Mouse (Mus musculus) layer of hippocampus, adult 11-12 months (tissue): ENCODE results near the gene Atxn7l3.

Experiments used
- DNase-seq: peaks from one replicate; pipeline ENCODE4 v3.0.0; 2022; ENCODE audit warnings: low spot score

Atxn7l3 gene

DNA sequence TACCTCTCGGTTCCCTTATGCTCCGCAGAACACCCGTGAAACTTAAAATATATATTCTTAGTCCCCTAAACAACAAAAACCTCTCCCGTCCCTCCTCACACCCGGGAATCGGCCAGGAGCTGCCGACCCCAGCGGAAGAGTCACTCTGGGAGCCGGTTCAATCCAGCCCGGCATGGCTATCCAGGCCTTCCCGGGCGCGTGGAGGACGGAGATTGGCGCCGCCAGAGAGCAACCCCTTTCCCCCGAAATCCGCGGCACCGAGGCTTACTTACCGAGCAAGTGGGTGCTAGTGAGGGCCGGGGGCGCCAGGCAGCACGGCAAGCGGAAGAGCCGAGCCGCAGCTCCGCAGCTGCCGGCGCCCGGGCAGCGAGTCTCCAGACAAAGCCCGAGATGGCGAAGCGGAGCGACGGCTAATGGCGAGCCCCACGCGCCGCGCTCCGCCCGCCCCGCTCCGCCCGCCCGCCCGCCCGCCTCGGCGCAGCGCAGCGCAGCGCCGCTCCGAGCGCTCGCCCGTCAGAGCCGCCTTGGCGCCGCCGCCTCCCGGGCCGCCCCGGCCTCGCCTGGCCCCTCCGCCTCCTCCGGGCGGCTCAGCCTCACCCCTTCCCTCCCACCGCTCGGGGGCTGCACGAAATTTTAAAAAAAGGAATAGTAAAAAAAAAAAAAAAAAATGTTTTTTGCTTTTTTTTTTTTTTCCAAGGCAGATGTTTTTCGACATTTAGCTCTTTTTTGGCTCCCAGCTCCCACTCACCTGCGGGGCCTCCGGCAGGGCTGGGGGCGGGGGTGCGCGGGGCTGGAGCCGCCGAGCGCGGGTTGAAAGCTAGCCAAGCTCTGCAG lies 22.4 kb upstream of the Atxn7l3 start:
- peak; percentile 48 for DNase-seq

DNA sequence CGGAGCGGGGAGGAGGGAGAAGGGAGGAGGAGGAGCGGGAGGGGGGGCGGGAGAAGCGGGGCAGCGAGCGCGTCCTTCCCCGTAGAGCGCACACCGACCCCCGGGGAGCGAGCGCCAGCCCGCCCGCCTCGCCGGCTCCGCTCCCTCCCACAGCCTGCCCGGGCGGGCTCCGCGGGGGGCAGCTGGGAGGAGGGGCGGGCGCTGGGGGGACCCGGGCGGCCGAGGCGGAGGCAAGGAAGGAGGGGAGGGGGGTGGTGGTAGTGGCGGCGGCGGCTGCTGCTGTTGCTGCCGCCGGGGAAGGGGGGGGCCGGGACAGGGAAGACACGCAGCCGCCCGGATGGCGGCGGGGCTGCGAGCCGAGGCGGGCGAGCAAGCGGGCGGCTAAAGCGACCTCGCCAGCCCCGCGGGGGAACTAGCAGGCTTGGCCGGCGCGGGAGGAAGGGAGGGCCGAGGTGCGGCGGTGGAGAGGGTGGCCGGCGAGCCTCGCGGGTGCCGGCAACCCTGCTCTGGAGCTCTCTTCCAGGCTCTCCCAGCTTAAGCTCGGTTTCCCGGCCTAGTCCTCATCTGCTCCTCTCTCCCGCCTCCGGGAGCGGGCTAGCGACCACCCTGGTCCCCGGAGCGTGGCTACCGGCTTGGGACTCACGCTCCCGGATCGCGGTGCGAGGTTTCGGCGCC lies 21.6 kb upstream of the Atxn7l3 start:
- peak; percentile 54 for DNase-seq

DNA sequence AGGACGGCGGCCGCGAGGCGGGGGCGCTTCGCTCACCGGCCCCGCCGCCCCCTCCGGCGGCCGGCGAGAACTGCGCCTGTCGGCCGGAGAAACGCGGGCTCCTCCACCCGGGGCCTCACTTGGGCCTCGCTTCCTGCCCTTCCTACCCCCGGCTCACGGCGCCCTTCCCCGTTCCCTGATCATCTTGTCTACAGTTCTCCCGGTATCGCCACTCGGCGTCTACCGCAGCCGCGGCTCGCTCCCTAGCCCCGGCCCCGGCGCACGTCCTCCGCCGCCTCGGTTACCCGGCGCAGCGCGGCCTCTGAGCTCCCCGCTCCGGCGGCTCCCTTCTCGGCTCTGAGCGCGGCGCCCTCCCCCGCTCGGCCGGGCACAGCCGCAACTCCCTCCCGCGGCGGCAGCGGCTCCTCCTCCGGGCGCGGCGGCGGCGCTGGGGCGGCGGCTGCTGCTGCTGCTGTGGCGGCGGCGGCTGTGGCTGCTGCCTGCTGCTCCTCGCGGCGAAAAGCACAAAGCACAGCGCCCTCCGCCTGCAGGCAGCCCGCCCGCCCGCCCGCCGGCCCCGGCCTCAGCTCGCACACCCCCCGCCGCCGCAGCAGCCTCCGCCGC lies 21.0 kb upstream of the Atxn7l3 start:
- DNase-seq: peak; percentile 52

DNA sequence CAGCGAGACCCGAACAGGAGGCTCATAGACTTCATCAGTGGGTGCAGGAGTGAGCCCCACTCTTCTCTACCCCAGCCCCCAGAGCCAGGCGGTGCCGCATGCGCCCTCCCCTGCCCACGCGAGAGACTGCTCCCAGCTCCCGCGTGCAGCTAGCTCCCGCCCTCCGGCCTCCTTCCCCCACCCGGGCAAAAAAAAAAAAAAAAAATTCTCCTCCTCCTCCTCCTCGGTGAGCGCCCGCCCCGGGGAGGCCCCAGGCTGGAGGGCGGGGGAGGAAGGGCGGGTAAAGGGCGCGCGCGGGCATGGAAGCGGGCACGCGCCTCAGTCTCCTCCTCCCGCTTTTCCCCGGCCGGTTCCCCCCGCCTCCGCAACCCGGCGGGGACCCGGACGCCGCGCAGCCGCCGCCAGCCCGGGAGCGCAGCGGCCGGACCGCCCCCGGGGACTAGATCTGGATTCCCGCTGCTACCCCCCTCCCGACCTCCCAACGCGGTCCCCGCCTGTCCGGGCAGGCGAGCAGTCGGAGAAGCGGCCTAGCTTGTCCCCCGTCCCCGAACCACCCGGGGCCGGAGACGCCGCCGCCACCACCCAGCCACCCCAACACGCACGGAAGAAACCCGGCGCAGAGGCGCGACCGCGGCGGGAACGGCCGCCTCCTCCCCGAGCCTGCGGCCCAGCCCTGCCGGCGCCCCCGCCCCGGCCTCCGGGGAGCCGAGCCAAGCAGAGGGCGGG lies 20.3 kb upstream of the Atxn7l3 start:
- DNase-seq: peak; percentile 87

DNA sequence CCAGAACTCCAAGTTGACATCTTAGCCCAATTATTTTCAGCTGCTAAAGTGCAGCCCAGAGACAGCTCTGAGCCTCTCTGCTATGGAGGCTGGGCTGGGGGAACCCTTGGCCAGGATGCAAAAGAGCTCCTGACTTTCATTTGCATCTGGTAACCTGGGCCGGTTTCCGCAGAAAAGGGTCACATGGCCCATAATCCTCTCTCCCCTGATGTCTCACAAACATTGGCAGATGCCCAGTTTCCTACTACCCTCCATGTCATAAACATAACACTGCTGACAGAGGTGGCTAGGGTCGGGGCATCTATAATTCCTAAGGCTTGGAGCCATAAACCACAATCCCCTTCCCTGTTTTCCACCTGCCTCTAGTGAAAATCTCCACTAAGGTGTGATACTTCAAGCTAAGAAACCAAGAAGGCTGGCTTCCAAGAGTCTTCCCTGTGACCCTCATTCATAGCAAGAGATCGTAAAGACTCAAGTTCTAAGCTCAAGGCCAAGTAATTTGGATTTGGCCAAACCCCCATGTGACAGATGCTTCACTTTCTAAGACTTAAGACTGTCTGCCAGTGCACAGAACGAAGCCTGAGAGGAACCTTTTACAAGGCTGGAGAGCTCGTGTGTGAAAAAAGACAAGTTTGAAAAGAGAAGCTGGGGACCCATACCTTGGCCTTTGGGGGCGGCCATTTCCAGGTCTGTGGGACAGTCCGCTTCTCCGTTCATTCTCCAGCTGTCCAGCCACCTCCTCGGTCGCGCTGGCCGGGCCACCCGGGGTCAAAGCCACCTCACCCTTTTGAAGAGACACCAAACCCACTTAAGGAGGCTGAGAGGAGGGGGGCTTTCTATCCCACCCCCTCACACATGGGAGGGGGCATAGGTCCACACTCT lies 19.5 kb upstream of the Atxn7l3 start:
- DNase-seq: no peak

DNA sequence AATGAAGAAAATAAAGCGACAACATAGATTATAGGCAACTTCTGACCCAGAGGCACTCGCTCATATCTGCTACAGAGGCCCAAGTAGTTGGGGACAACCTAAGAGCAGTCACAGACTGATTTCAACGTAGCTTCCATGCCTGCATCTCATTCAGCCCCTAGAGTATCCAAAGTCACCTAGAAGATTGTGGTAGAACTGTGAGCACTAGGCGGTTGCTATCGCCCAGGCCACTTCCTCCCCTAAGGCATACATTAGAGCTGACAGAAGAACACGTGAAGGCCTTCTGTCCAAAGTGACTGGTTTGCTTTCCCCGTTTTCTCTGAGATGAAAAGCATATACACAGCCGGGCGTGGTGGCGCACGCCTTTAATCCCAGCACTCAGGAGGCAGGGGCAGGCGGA lies 17.9 kb upstream of the Atxn7l3 start:
- DNase-seq: no peak

DNA sequence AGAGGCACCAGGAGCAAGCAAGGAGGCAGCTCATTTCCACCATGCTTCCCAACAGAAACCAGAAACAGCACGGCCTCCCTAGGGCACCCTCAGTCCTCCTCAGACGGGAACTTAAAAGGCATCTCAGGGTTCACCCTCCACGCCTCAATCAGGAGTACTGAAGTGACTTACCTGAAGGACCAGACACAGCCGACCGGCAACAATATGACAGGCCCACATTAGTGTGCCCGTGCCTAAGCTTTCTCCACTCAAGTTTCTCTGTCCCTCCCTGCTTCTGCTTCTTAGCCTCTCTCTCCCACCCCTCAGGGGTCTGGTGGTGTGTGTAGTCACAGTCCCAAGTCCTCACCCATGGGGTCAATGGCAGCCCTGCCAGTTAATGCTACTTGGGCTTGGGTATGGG lies 16.2 kb upstream of the Atxn7l3 start:
- DNase-seq: no peak

DNA sequence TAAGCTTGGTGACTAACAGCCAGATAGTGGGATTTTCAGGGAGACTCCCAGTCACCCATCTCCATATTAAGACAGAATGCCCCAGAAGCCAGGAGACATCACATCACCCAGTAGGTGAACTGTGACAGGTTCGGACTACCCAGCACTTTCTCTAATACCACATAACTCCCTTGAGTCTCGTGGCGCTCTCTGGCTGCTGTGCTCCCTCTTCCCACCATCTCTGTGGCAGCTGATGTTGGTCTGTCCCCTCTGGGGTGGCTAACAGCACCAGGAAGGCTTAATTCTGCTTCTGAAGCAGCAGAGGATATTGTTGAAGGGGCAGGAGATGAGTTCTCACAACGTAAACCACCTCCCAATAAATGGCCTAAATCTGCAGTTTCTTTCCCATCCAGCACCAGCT lies 15.5 kb upstream of the Atxn7l3 start:
- DNase-seq: peak; percentile 3

DNA sequence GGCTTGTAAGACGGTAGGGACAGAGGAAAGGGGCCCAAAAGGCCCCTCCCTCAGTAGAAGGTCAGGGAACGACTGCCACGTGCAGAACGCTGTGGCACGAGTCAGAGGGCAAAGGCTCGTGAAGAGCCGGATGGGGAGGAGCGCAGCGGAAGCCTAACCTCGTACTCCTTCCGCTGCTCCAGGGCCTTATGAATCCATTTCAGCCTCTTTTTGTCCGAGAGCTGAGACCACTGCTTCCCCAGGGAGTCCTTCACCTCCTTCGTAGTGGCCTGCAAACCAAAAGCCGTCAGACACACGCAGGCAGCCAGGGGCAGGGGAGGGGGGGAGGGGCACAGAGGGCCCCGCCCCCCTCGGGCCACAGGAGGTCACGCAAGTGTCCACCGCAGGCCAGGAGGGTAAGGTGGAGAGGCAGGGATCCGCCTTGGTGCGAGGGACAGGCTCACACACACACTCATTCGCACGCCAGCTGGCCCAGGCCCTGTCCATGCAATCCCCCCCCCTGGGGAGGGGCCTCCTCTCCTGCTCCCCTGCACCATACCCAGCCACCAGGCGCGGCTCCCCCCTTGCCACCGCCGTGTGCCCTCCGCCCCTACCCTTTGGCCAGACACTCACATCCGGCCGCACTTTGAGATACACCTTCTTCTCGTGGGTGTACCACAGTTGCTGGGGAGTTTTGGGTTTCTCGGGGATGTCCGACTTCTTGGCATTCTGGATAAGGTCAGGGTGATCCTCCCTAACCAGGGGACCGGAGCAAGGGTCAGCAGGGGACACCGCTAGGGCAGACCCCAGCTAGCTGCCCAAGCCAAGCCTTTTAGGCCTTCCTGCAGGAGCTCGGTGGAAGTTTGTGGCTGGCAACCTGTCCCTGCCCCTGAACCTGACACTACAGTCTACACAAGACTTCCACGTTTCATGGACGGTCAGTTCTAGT lies 14.6 kb upstream of the Atxn7l3 start:
- DNase-seq: peak; percentile 15

DNA sequence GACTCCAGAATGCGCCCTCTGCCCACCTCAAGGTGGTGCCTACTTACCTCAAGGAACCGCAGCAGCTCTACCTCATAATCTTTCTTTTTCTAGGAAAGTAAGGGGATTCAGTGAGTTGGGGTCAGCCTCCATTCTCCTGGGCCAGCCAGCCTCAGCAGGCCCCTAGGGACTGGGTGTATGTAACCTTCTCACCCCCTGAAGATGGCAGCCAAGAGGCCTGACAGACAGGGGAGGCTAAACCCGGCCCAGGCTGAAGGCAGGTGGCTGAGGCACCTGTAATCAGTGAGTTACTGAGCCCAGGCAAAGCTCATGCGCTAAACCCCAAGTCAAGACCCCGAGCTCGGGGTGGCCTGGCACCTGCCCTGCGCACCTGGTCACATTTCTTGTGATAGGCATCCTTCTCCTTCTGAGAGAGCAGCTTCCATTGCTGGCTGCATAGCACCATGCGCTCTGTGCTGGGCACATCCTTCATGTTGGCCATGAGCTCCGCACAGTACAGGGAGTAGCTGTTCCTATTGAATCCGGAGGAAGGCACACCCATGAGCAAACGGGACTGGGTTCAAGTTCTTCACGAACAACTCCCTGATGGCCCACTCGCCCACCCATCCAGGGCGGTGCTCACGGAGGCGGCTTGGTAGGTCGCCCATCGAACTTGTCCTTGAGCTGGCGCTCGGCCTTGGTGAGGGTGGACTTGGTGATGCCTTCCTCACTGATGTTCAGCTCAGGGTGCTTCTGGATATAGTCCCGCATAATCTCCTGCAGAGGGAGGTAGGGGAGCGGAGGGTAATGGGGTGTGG lies 13.6 kb upstream of the Atxn7l3 start:
- DNase-seq: peak; percentile 16

DNA sequence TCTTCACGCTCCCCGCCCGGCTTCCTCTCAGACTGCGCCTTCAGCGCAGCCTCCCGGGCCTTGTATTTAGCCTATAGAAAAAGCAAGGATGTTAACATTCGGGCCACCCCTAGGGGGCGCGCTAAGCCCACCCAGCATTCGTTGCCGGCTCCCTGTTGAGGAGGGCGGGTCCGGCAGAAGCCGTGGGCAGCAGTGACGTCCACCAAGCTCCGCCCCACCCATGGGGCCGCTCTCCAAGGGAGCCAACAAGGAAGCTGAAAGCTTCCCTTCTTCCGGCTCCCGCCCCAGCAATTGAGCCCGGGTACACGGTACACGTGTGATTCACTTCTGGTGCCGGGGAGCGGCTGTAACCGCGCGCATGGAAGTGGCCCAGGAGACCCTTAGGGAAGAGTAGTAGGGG lies 12.5 kb upstream of the Atxn7l3 start:
- DNase-seq: peak; percentile 97

DNA sequence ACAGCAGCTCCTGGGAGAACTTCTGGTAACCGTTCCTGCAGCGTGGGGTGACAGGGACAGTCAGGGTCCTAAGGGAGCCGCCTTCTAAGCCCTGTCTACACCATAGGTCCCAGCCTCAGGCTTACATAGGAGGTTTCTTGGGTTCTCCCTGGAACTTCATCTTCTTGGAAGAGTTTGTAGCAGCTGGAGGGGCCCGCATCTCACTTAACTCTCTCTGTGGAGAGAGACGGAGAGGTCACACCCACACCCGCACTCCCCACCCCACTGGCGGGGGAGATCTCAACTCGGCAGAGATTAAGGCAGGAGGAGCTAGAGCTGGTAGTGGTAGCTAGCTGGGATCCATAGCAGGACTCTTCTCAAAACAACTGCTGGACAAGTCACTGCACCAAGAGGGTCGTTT lies 11.7 kb upstream of the Atxn7l3 start:
- no peak for DNase-seq

DNA sequence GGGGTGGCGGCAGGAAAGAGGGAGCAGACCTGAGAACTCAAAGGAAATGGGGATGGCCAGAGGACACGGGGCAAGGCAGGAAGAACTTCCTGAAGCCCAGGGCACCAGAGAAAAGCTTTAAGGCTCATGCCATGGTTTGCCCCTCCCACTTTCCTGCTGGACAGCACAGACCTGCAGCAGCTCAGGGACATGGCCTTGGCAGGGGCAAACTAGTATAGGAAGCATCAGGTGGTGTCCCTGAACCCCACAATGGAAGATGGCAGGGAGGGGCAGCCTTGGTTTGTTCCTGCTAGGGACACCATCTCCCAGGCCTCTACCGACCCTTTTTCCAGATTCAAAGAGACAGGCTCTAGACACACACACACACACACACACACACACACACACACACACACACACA lies 8.9 kb upstream of the Atxn7l3 start:
- DNase-seq: no peak

DNA sequence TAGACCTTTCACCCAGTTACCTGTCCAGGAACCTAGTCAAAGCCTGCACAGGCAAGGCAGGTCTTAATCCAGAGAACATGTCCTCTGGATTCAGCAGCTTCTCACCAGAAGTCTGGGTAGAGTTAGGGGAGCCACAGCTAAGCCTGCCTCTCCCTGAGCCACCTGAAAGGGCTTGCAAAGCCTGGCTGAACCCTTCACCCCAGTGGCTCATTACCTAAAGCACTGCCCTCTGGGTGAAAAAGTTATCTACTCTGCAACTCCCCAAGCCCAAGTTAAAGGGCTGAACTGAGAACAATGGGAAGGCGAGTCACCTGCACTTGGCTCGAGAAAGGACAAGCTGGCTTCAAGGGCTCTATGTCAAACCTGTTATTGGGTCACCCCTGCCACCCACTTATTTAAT lies 7.7 kb upstream of the Atxn7l3 start:
- no peak for DNase-seq

DNA sequence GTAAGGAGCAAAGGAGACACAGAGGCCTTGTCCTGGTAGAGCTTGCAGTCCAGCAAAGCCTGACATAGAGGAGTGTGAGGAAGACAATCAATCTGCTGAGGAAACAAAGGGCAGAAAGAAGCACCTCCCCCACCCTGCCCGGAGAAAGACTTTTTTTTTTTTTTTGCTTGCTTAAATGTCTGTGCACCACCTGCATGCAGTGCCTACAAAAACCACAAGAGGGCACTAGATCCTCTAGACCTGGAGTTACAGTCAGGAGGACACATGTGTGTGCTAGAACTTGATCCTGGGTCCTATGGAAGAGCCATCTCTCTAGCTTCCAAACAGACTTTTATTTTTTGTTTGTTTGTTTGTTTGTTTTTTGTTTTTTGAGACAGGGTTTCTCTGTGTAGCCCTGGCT lies 3.4 kb upstream of the Atxn7l3 start:
- DNase-seq: peak; percentile 62

DNA sequence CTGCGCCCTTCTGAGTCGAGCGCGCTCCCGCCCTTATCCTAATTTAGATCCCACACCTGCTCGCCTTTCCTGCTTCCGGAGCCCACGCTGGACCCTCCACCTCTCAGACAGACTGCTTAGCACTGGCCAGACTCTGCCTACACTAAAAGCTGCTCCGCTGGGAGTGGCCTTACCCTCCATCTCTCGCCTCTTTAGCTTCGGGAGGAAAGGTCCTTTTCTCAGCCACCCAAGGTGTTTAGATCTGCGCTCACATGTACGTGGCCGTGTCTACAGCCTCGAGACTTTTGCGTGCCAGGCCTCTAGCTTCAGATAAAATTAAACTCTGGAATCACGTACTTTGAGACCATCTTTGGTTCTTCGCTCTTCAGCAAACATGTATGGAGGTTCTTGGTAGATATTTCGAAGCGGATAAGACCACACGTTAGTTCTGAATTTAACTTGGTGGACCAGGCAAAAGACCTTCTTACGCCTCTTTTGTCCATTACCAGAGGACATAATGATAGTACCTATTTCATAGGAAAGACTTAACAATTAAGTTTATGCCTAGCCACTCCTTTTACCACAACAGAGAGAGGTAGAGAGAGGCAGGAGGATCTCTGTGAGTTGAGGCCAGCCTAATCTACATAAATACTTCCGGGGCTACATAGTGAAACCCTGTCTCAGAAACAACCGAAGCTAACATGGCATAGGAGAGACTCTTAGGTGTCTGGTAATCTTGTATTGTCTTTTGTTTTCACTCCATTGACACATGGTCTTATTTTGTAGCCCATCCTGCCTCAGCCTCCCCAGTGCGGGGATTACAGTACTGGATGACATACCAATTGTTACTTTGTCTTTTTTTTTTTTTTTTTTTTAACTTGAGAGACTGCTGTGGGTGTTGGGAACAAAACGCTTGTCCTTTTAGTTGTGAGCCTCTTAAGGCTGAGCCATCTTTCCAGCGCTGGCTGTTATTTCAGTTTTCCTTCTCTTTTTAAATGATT lies 1.4 kb upstream of the Atxn7l3 start:
- DNase-seq: no peak

DNA sequence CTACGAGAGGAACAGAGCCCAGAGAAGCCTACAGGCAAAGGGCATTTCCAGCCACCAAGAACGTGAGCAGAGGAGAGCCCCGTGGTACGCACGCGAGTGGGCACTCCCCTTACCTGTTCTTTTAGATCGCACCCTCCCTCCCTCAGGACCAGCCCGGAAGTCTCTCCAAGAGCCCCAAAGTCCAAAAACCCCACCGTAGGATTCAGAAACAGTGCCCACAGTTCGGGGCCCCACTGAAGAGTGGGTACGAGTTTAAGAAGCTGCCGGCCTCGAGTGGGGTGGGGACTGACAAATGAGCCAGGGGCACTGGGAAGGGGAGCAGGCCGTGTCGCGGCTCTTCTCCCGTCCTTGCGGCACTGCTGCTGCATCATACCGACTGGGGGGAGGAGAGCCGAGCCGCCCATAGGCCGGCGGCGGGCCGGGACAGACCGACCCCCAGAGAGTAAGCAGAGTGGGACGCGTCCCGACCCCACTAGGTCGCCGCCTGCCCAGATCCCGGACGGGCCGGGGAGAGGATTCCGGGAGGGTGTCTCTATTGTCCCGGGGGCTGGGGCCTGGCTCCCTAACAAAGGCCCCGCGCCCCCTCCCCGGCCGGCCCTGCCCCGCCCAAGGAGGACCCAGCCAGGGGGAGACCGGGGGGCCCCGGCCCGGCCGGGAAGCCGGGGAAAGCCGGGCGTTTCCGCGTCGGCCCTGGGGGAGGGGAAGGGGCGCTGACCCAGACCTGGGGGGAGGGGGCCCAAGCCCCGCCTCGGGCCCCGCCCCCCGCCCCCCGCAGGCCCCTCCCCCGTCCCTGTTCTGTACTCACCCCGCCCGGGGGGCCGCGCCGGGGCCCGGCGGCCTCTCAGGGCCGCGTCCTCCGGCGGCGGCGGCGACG lies 596 bp downstream of the Atxn7l3 start:
- DNase-seq: peak; percentile 44
